Mouse (Mus musculus) liver, postnatal 0 days (tissue): ENCODE results near the gene Hlcs. TPM values are rescaled to one million over a fixed set of nuclear protein-coding genes. Genes with fewer than 3 reads are reported as not detected.

Source experiments
- ATAC-seq: fragments of 200-750 bp; cut with Nextera tagmentation; 2 replicates; pipeline ENCODE4 v1.8.0; 2017; ENCODE audit warnings: mild to moderate bottlenecking, moderate library complexity
- DNase-seq: peaks from one replicate; pipeline ENCODE4 v3.0.0-alpha.2; 2016
- H3K27ac ChIP-seq: fragments of 300-500 bp; sonication (generic); 2 replicates; pipeline ENCODE4 v1.5.1; 2014; ENCODE audit warnings: antibody characterized with exemption, moderate library complexity, mild to moderate bottlenecking, low read depth
- H3K27me3 ChIP-seq: fragments of 300-500 bp; sonication (generic); 2 replicates; pipeline ENCODE4 v1.6.1; 2014; ENCODE audit warnings: low read length, control low read depth, mixed read lengths; ENCODE audit not compliant: insufficient read depth
- H3K36me3 ChIP-seq: fragments of 300-500 bp; sonication (generic); replicated peaks from 2 replicates; pipeline ENCODE4 v1.6.1; 2014; ENCODE audit warnings: mild to moderate bottlenecking, control low read depth, low read length, moderate library complexity, mixed read lengths; ENCODE audit not compliant: insufficient read depth
- H3K4me1 ChIP-seq: fragments of 300-500 bp; sonication (generic); 2 replicates; pipeline ENCODE4 v1.6.1; 2014; ENCODE audit warnings: antibody characterized with exemption, mild to moderate bottlenecking, control low read depth; ENCODE audit not compliant: insufficient read depth
- H3K4me2 ChIP-seq: fragments of 300-500 bp; sonication (generic); 2 replicates; pipeline ENCODE4 v1.6.1; 2014; ENCODE audit warnings: low read depth, mild to moderate bottlenecking, low read length, moderate library complexity, mixed read lengths
- H3K4me3 ChIP-seq: fragments of 300-500 bp; sonication (generic); 2 replicates; pipeline ENCODE4 v1.5.1; 2014; ENCODE audit warnings: low read depth, low read length
- H3K9ac ChIP-seq: fragments of 300-500 bp; sonication (generic); replicated peaks from 2 replicates; pipeline ENCODE4 v1.6.1; 2014; ENCODE audit warnings: mild to moderate bottlenecking, moderate library complexity
- H3K9me3 ChIP-seq: fragments of 300-500 bp; sonication (generic); 2 replicates; pipeline ENCODE4 v1.6.1; 2016; ENCODE audit warnings: mild to moderate bottlenecking, control low read depth, low read length, mixed read lengths
- CTCF ChIP-seq: sonication (generic); IDR thresholded peaks from 2 replicates; pipeline ENCODE4 v1.5.1; 2016; ENCODE audit warnings: antibody characterized with exemption, low read depth
- EP300 ChIP-seq: IDR thresholded peaks from 2 replicates; pipeline ENCODE4 v1.6.1; 2016; ENCODE audit warnings: antibody characterized with exemption, low read depth, mild to moderate bottlenecking
- WGBS: fragments of 180-500 bp; shearing (Covaris S2); extraction: QIAGEN DNeasy Blood & Tissue Kit; methylation state at CpG from one replicate; pipeline ENCODE4 v1.1.7; 2014; ENCODE audit not compliant: insufficient replicate concordance; 5-methylcytosine and 5-hydroxymethylcytosine counted together
- polyA plus RNA-seq: library from polyadenylated mRNA; unstranded; fragments of >200 nt; fragmentation: Nextera tagmentation; extraction: Ambion mirVana; gene quantifications from 2 replicates; pipeline ENCODE4 v1.2.1, GENCODE M21; 2015

Hlcs gene
- polyA plus RNA-seq, 1 experiment from 2014 or later = 2.9 TPM

DNA sequence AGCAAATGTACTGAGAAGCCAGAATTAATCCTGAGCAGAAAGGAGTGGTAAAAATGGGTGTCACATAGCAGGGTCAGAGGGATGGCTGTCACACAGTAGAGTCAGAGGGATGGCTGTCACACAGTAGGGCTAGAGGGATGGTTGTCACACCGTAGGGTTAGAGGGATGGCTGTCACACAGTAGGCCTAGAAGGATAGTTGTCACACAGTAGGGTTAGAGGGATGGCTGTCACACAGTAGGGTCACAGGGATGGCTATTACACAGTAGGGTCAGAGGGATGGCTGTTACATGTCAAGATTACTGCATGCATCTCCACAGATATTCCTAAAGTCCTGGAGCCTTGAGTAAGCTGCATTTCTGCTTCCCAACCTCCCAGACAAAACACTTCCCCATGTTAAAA lies 195.0 kb downstream of the Hlcs start:
- DNase-seq (no peak), ATAC-seq (no peak)
- WGBS = 95% methylated on average over 1 of the region's 1 CpGs
- Histone ChIP-seq H3K4me1 (no peaks in the 10 kb centered on the region), H3K36me3 (no peaks in the 10 kb centered on the region), H3K9me3 (no peaks in the 10 kb centered on the region), H3K27me3 (peaks cover 30% of the 10 kb centered on the region), H3K4me2 (no peak overlapping the region), H3K4me3 (no peak overlapping the region), H3K27ac (no peak overlapping the region), H3K9ac (no peak overlapping the region)
- TF ChIP-seq EP300 (no peak), CTCF (no peak)

DNA sequence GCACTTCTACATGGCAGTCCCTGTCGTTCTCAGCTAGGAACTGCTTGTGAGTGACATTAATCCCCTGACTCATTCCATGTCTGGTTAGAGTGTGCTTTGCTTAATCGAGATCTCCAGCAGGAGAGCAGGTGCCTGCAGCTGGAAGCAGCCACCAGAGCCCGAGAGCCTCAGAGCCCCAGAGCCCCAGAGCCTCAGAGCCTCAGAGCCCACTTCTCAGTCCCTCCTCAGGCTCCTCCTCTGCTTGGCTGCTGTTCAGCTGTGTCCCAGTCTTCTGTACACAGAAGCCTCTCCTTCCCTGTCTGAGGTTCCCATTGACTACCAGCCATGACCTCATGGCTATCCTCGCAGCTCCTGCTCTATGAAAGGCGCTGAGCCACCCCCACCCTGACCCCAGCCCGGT lies 196.0 kb downstream of the Hlcs start:
- H3K36me3 ChIP-seq = no peaks in the 10 kb centered on the region
- no peak overlapping the region for H3K27ac ChIP-seq
- no peak overlapping the region for H3K4me3 ChIP-seq
- TF ChIP-seq CTCF (no peak), EP300 (no peak)
- H3K4me1 ChIP-seq = no peaks in the 10 kb centered on the region
- no peak overlapping the region for H3K9ac ChIP-seq
- 53% methylated on average over 6 of the region's 6 CpGs for WGBS
- peaks cover 21% of the 10 kb centered on the region for H3K27me3 ChIP-seq
- DNase-seq (no peak), ATAC-seq (no peak)
- H3K9me3 ChIP-seq = no peaks in the 10 kb centered on the region
- no peak overlapping the region for H3K4me2 ChIP-seq

DNA sequence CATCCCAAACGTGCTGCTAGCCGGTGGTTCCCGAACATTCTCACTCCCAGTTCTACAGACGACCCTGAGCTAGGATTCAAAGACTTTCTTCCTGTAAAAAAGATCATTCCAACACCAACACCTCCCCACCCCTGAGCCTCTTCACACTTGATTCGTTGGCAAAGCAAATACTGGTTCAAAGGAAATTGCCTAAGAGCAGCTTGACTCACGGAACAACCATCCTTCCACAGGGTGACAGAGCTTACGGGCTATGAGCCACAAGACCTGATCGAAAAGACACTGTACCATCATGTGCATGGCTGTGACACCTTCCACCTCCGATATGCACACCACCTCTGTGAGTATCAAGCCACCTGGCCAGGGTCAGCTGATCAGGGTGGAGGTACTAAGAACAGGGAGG lies 198.7 kb downstream of the Hlcs start:
- H3K9ac ChIP-seq = no peak overlapping the region
- no peak for ATAC-seq

GRCm38 (mm10) chr16:94113160-94113559 lies 200.2 kb downstream of the Hlcs start:
- no peaks in the 10 kb centered on the region for H3K36me3 ChIP-seq
- DNase-seq (no peak), ATAC-seq (no peak)
- H3K27me3 ChIP-seq = peaks cover 19% of the 10 kb centered on the region; the same call in 1 of the 2 replicates
- no peaks in the 10 kb centered on the region for H3K9me3 ChIP-seq
- 50% methylated on average over 7 of the region's 7 CpGs for WGBS
- H3K4me3 ChIP-seq = no peak overlapping the region
- no peak overlapping the region for H3K4me2 ChIP-seq
- H3K9ac ChIP-seq = no peak overlapping the region
- H3K27ac ChIP-seq = no peak overlapping the region
- no peaks in the 10 kb centered on the region for H3K4me1 ChIP-seq
- TF ChIP-seq CTCF (no peak), EP300 (no peak)

More for the DNA sequence above, 198.7 kb downstream of the Hlcs start:
- Histone ChIP-seq H3K4me2 (no peak overlapping the region), H3K4me1 (no peaks in the 10 kb centered on the region), H3K4me3 (no peak overlapping the region), H3K27me3 (peaks cover 19% of the 10 kb centered on the region; the same call in 1 of the 2 replicates), H3K9me3 (no peaks in the 10 kb centered on the region), H3K27ac (no peak overlapping the region), H3K36me3 (no peaks in the 10 kb centered on the region)
- TF ChIP-seq CTCF = no peak
- TF ChIP-seq EP300 = no peak
- no peak for DNase-seq
- 52% methylated on average over 9 of the region's 9 CpGs for WGBS

GRCm38 (mm10) chr16:94097724-94098455 lies 215.5 kb downstream of the Hlcs start:
- TF ChIP-seq EP300 = no peak
- no peak for TF ChIP-seq CTCF
- peak; percentile 88 for ATAC-seq
- H3K4me3 ChIP-seq = no peak overlapping the region
- H3K4me2 ChIP-seq = no peak overlapping the region
- H3K9me3 ChIP-seq = no peaks in the 10 kb centered on the region
- no peak overlapping the region for H3K27ac ChIP-seq
- peaks cover 81% of the 10 kb centered on the region for H3K27me3 ChIP-seq
- no peaks in the 10 kb centered on the region for H3K36me3 ChIP-seq
- H3K4me1 ChIP-seq = no peaks in the 10 kb centered on the region
- peak; percentile 47 for DNase-seq
- 19% methylated on average over 12 of the region's 12 CpGs for WGBS
- no peak overlapping the region for H3K9ac ChIP-seq

- H3K4me1 ChIP-seq = no peaks in the 10 kb centered on the region
- no peak for ATAC-seq
- no peak for TF ChIP-seq EP300
- H3K9me3 ChIP-seq = no peaks in the 10 kb centered on the region
- no peak overlapping the region for H3K9ac ChIP-seq
- H3K4me2 ChIP-seq = no peak overlapping the region
- no peak overlapping the region for H3K4me3 ChIP-seq
- 4% methylated on average over 14 of the region's 14 CpGs for WGBS
- no peaks in the 10 kb centered on the region for H3K36me3 ChIP-seq
- DNase-seq = no peak
- no peak overlapping the region for H3K27ac ChIP-seq
- peaks cover 91% of the 10 kb centered on the region for H3K27me3 ChIP-seq
Observed at GRCm38 (mm10) chr16:94096479-94096878, 216.9 kb downstream of the Hlcs start.
